Mouse (Mus musculus): ENCODE results near the gene Tnni2.

- no peak for TF ChIP-seq POLR2A (IDR thresholded peaks at IDR 0.05; ENCODE audit: borderline replicate concordance, extremely low read depth, insufficient read depth, insufficient read length, poor library complexity, severe bottlenecking)
- TF ChIP-seq CTCF (IDR thresholded peaks at IDR 0.05; ENCODE audit: borderline replicate concordance, extremely low read depth, insufficient read depth, insufficient read length): no peak
These were observed 45.0 kb upstream of the Tnni2 start for GRCm38 (mm10) chr7:142396611-142397010.

All from brain, embryonic 14.5 days (tissue).